Mouse (Mus musculus) cerebellum, adult 11 months (tissue): Measurements from ENCODE around the gene Raver2.

Experiments
- DNase-seq: peaks from one replicate; pipeline ENCODE4 v3.0.0; 2022

Gene Raver2

GRCm38 (mm10) chr4:101121002-101121401 is 52.2 kb downstream of the Raver2 start:
- no peak for DNase-seq

GRCm38 (mm10) chr4:101135013-101135412 is 66.2 kb downstream of the Raver2 start:
- DNase-seq = no peak

GRCm38 (mm10) chr4:101135909-101136308 is 67.1 kb downstream of the Raver2 start:
- DNase-seq = no peak

- no peak for DNase-seq
Measured at GRCm38 (mm10) chr4:101137975-101138374, 69.2 kb downstream of the Raver2 start.

DNA sequence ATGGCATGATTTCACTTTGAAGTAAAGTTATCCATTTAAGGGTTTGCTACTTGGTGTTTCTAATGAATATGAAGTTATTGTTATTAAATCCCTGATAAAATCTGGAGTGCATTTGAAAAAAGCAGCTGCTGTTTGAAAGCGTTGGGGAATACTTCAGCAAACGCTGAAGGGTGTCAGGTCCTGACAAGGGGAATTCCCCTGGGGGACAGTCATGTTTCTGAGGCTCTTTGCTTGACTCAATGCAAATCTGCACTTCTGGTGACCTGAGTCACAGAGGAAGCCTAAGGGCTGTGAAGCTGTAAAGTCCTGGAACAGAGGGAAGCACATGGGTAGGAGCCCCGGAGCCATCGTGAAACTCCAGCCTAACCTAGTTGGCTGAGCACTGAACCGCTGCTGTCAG is 73.0 kb downstream of the Raver2 start:
- no peak for DNase-seq

GRCm38 (mm10) chr4:101143901-101144300 is 75.1 kb downstream of the Raver2 start:
- DNase-seq = no peak

- no peak for DNase-seq
Measured at GRCm38 (mm10) chr4:101144361-101144760, 75.6 kb downstream of the Raver2 start.

- no peak for DNase-seq
Measured at GRCm38 (mm10) chr4:101144790-101145189, 76.0 kb downstream of the Raver2 start.

DNA sequence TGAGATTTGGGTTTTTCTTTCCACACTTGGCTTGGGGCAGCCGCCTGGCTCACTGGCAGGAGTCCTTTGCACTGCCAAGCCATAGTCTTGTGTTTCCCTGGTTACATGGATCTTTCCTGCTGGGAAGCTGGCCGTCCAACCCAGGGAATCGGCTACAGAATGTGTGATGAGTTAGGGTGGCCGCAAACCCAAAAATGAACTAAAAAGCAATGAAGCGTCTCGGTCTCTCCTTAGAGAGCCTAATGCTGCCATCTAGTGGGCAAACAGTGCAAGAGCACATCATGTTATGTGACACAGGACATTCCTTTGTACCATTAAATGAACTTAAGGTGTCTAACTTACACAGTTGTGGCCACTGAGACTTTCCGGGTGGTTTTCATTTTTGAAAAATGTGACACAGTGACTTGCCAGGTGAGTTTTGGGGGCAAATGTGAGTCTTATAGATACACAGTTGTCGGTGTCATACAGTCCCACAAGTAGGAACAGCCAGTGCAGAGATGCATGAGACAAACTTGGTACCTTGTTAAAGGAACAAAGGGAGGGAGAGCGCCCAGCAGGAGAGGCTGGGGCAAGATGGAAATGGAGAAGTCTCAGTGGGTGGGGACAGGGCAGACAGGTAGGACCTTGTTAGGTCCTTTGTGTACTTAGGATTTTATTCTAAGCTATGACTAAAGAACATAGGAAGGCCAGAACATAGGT is 77.4 kb downstream of the Raver2 start:
- peak; percentile 73 for DNase-seq

- DNase-seq = no peak
Measured at GRCm38 (mm10) chr4:101146891-101147655, 78.3 kb downstream of the Raver2 start.

DNA sequence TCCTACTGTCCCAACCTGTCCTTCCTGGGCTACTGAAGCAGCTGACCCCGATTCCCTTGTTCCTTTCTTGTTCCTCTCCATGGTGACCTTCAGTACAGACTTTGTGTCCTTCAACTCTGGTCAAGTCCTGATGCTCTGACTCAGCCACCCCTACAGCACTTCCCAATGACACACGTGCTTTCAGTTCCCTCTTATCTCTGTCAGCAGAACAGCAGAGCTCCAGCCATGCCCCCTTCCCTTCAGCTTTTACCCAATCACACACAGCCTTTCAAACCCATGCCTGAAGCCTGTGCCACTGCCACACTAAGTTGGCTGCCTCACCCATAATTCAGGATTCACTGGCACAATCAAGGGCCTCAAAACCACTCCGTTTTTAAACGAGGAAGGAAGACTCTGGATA is 86.8 kb downstream of the Raver2 start:
- DNase-seq = no peak

DNA sequence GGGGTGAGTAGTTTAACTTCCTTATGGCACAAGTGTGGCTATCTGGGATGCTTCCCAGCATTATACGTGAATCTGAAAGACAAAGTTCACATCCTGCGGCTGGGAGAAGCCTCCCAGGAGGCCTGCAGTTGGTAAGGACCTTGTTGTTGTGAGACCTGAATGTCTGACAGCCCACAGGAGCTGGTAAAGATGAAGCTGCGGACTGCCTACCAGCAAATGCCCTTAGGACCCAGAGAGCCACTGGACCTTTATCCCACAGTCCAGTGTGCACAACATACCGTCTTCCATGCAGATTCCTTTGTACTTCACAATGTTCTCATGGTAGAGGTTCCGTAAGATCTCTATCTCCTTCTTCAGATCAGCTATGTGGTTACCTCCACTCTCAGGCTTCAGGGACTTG is 88.7 kb downstream of the Raver2 start:
- no peak for DNase-seq

GRCm38 (mm10) chr4:101158282-101158681 is 89.5 kb downstream of the Raver2 start:
- no peak for DNase-seq

DNA sequence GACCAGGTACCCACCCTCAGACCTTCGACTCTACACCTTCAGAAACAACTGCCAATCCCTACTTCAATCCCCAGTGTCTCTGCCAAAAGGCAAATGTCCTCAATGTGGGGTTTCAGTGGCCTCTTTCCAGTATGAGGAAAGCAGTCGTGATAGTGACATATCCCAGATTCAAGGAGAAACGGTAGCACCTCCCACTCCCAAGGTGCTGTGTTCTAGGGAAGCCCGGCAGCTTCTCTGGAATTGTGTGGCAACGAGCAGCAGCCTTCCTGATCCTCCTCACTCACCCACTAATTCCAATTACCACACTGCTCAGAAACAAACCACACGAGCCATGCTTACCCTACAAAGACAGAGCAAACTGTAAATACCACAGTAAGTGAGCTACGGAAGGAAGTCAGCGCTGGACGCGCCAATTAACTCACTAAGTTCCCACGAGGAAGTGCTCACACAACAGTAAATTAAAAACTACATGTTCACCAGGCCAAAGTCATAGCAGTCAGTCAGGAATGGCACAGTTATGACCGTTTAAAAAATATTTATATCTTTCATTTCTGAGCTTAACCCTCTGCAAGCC is 90.5 kb downstream of the Raver2 start:
- no peak for DNase-seq

- DNase-seq = no peak
Measured at GRCm38 (mm10) chr4:101160821-101161220, 92.0 kb downstream of the Raver2 start.

GRCm38 (mm10) chr4:101164189-101164588 is 95.4 kb downstream of the Raver2 start:
- no peak for DNase-seq

GRCm38 (mm10) chr4:101164673-101165072 is 95.9 kb downstream of the Raver2 start:
- DNase-seq = no peak

DNA sequence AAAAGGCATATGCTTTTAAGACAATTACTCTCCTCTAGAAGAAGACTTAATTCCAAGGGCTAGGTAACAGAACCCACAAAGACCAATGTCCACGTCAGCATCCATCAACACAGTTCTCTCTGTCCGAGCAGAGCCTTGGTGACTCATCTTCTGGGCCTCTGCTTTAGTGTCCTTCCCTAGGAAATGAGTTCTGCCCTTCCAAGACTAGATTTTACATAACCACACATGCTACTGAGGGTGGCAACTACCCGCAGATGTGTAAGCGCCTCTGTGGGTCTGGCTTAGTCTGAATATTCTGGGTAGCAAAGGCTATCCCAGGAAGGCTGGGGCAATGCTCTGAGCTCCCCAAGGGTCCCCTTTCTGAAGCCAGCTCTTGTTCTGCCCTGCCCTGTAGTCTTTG is 97.0 kb downstream of the Raver2 start:
- DNase-seq = no peak

- no peak for DNase-seq
Measured at GRCm38 (mm10) chr4:101167777-101168176, 99.0 kb downstream of the Raver2 start.

GRCm38 (mm10) chr4:101168189-101168778 is 99.5 kb downstream of the Raver2 start:
- DNase-seq = peak; percentile 30

DNA sequence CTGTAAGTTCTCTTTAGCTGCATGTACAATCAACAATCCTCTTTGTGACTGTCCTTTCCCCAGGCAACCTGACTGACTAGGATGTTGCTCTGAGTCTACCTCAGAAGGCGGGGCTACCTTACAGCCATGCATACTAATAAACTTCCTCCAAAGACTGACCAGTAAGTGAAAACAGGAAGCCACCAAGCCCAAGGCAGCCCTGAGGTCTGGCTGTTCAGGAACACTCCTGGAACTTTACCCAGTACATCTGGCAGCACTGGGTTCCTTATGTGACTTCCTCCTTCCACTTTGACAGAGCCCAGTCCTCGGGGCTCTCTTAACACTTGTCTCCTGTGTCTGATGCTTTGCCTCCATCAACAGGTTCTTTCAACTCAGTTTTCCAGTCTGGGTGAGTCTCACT is 104.0 kb downstream of the Raver2 start:
- DNase-seq = no peak

DNA sequence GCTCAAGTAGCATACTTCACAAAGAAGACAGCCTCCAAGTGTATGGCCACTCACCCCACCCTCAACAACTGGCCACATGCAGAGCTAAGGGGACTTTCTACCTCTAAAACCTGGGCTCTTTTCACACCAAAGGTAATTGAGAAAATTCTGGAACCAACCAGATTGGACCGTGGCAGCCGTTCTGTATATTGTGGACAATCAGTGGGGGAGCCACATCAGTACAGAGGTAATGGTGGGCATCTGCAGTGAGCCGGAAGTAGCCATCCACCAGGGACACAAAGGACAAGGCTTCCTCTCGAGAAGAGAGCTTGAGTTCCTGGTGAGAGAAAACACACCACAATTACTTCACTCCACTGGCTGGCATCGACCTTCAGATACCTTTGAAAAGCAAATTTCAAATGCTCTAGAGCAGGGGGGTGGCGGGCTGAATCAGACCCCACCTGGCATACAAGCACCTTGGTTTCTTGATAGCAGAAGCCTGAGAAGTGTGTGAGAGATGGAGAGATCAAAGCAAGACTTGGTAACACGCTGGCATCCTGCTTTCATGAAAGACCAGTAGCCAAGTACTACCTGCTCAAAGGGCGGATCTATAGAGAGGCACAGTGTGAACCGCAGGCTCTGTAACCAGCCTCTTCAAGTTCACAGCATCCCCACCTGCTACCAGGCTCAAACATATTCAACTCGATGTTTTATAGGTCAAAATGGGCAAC is 106.3 kb downstream of the Raver2 start:
- DNase-seq = no peak

GRCm38 (mm10) chr4:101176123-101176522 is 107.3 kb downstream of the Raver2 start:
- no peak for DNase-seq
